Mouse (Mus musculus): Measurements from ENCODE around the gene Gm28230.

Gene Gm28230

GRCm38 (mm10) chr2:74688795-74689573 is 37.5 kb upstream of the Gm28230 start:
- Histone ChIP-seq H3K36me3 (ENCODE audit: insufficient read depth, low read length) (no peaks in the 10 kb centered on the region), H3K9me3 (ENCODE audit: low read length) (no peaks in the 10 kb centered on the region), H3K4me1 (replicated peaks; ENCODE audit: low read depth, low read length) (peaks cover 62% of the 10 kb centered on the region), H3K4me3 (replicated peaks; ENCODE audit: low read length) (no peak overlapping the region), H3K27me3 (ENCODE audit: insufficient read depth, low read length) (peaks cover 90% of the 10 kb centered on the region)
- TF ChIP-seq NANOG (IDR thresholded peaks at IDR 0.05; ENCODE audit: borderline replicate concordance, low read length): no peak
- TF ChIP-seq CTCF (conservative IDR thresholded peaks at IDR 0.05; ENCODE audit: low read length): no peak
- no peak for TF ChIP-seq POU5F1 (IDR thresholded peaks at IDR 0.05; ENCODE audit: borderline replicate concordance, low read length)

- H3K4me1 ChIP-seq (replicated peaks; ENCODE audit: low read depth, low read length): peaks cover 58% of the 10 kb centered on the region
- TF ChIP-seq POU5F1 (IDR thresholded peaks at IDR 0.05; ENCODE audit: borderline replicate concordance, low read length) (no peak), NANOG (IDR thresholded peaks at IDR 0.05; ENCODE audit: borderline replicate concordance, low read length) (no peak), CTCF (conservative IDR thresholded peaks at IDR 0.05; ENCODE audit: low read length) (no peak)
- H3K27me3 ChIP-seq (ENCODE audit: insufficient read depth, low read length): peaks cover 90% of the 10 kb centered on the region
- H3K4me3 ChIP-seq (replicated peaks; ENCODE audit: low read length): no peak overlapping the region
- no peaks in the 10 kb centered on the region for H3K36me3 ChIP-seq (ENCODE audit: insufficient read depth, low read length)
- no peaks in the 10 kb centered on the region for H3K9me3 ChIP-seq (ENCODE audit: low read length)
These were observed 36.8 kb upstream of the Gm28230 start for GRCm38 (mm10) chr2:74689574-74690337.

GRCm38 (mm10) chr2:74690338-74690716 is 36.2 kb upstream of the Gm28230 start:
- Histone ChIP-seq H3K27me3 (ENCODE audit: insufficient read depth, low read length) (peaks cover 90% of the 10 kb centered on the region), H3K36me3 (ENCODE audit: insufficient read depth, low read length) (no peaks in the 10 kb centered on the region)
- TF ChIP-seq CTCF (conservative IDR thresholded peaks at IDR 0.05; ENCODE audit: low read length) (no peak), POU5F1 (IDR thresholded peaks at IDR 0.05; ENCODE audit: borderline replicate concordance, low read length) (no peak), NANOG (IDR thresholded peaks at IDR 0.05; ENCODE audit: borderline replicate concordance, low read length) (no peak)

GRCm38 (mm10) chr2:74691022-74691951 is 35.2 kb upstream of the Gm28230 start, which contains the start of gene Hoxd10:
TSS of gene Hoxd10 (plus strand) at chr2:74691924.
- peaks cover 58% of the 10 kb centered on the region for H3K4me1 ChIP-seq (replicated peaks; ENCODE audit: low read depth, low read length)
- peak within 1 kb of the TSS; percentile 69 for H3K4me3 ChIP-seq (replicated peaks; ENCODE audit: low read length)
- peaks cover 96% of the 10 kb centered on the region for H3K27me3 ChIP-seq (ENCODE audit: insufficient read depth, low read length)
- H3K36me3 ChIP-seq (ENCODE audit: insufficient read depth, low read length): no peaks in the 10 kb centered on the region
- no peaks in the 10 kb centered on the region for H3K9me3 ChIP-seq (ENCODE audit: low read length)
- TF ChIP-seq POU5F1 (IDR thresholded peaks at IDR 0.05; ENCODE audit: borderline replicate concordance, low read length) (no peak), CTCF (conservative IDR thresholded peaks at IDR 0.05; ENCODE audit: low read length) (no peak), NANOG (IDR thresholded peaks at IDR 0.05; ENCODE audit: borderline replicate concordance, low read length) (no peak)

More at GRCm38 (mm10) chr2:74690338-74690716, 36.2 kb upstream of the Gm28230 start:
- H3K9me3 ChIP-seq (ENCODE audit: low read length): no peaks in the 10 kb centered on the region
- no peak overlapping the region for H3K4me3 ChIP-seq (replicated peaks; ENCODE audit: low read length)
- peaks cover 58% of the 10 kb centered on the region for H3K4me1 ChIP-seq (replicated peaks; ENCODE audit: low read depth, low read length)

GRCm38 (mm10) chr2:74691995-74692807 is 34.3 kb upstream of the Gm28230 start:
- Histone ChIP-seq H3K9me3 (ENCODE audit: low read length) (no peaks in the 10 kb centered on the region), H3K36me3 (ENCODE audit: insufficient read depth, low read length) (no peaks in the 10 kb centered on the region), H3K4me1 (replicated peaks; ENCODE audit: low read depth, low read length) (peaks cover 53% of the 10 kb centered on the region), H3K27me3 (ENCODE audit: insufficient read depth, low read length) (peaks cover 96% of the 10 kb centered on the region), H3K4me3 (replicated peaks; ENCODE audit: low read length) (peak overlapping the region; percentile 2)
- TF ChIP-seq NANOG (IDR thresholded peaks at IDR 0.05; ENCODE audit: borderline replicate concordance, low read length) (no peak), POU5F1 (IDR thresholded peaks at IDR 0.05; ENCODE audit: borderline replicate concordance, low read length) (no peak), CTCF (conservative IDR thresholded peaks at IDR 0.05; ENCODE audit: low read length) (no peak)

GRCm38 (mm10) chr2:74692808-74693431 is 33.6 kb upstream of the Gm28230 start:
- H3K4me1 ChIP-seq (replicated peaks; ENCODE audit: low read depth, low read length): peaks cover 46% of the 10 kb centered on the region
- H3K27me3 ChIP-seq (ENCODE audit: insufficient read depth, low read length): peaks cover 96% of the 10 kb centered on the region
- H3K9me3 ChIP-seq (ENCODE audit: low read length): no peaks in the 10 kb centered on the region
- H3K4me3 ChIP-seq (replicated peaks; ENCODE audit: low read length): peak overlapping the region; percentile 2
- TF ChIP-seq POU5F1 (IDR thresholded peaks at IDR 0.05; ENCODE audit: borderline replicate concordance, low read length) (no peak), NANOG (IDR thresholded peaks at IDR 0.05; ENCODE audit: borderline replicate concordance, low read length) (no peak), CTCF (conservative IDR thresholded peaks at IDR 0.05; ENCODE audit: low read length) (no peak)
- no peaks in the 10 kb centered on the region for H3K36me3 ChIP-seq (ENCODE audit: insufficient read depth, low read length)

GRCm38 (mm10) chr2:74693432-74693827 is 33.1 kb upstream of the Gm28230 start:
- Histone ChIP-seq H3K9me3 (ENCODE audit: low read length) (no peaks in the 10 kb centered on the region), H3K27me3 (ENCODE audit: insufficient read depth, low read length) (peaks cover 96% of the 10 kb centered on the region), H3K4me1 (replicated peaks; ENCODE audit: low read depth, low read length) (peaks cover 45% of the 10 kb centered on the region), H3K4me3 (replicated peaks; ENCODE audit: low read length) (0 out of 2 replicates have a peak overlapping the region, but pooled peaks have one; percentile 2), H3K36me3 (ENCODE audit: insufficient read depth, low read length) (no peaks in the 10 kb centered on the region)
- TF ChIP-seq NANOG (IDR thresholded peaks at IDR 0.05; ENCODE audit: borderline replicate concordance, low read length): no peak
- TF ChIP-seq POU5F1 (IDR thresholded peaks at IDR 0.05; ENCODE audit: borderline replicate concordance, low read length): no peak
- TF ChIP-seq CTCF (conservative IDR thresholded peaks at IDR 0.05; ENCODE audit: low read length): no peak

Data from E14TG2a.4 (cell line).